Mouse (Mus musculus): ENCODE measurements at regions not wholly inside any gene's neighbourhood (a gene's known extent, or its start where the extent isn't known, plus 50 kb on each side); places are given as distances from the start of the nearest gene placed in this dataset.

DNA sequence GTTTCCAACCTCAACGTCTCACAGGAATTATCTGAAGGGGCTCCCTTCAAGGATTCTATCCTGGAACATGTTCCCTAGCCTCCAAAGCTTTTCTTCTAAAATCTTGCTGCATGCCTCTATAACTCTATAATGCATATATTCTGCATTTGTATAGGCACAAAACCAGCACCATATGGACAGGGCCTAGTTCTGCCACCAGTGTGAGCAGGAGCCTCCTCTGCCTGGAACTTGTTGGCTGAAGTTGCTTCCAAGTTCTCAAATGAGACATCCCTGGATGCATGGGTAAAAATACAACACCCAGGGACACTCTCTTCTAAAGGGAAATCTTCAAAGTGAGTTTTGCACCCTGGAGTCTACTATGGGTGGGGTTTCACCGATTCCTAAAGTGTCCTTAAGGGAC is 62.3 kb upstream of the Tenm4 start:
- H3K9ac ChIP-seq (ENCODE audit: control insufficient read depth, low read depth, low read length, poor library complexity, severe bottlenecking), result no peak overlapping the region
- no peaks in the 10 kb centered on the region for H3K36me3 ChIP-seq (ENCODE audit: control insufficient read depth in 1 of 2, insufficient read depth in 2 of 2, low read length in 2 of 2)
- TF ChIP-seq NRF1 (IDR thresholded peaks at IDR 0.05; ENCODE audit: insufficient read depth, low read depth, low read length, poor library complexity, severe bottlenecking), result no peak
- H3K79me2 ChIP-seq (ENCODE audit: control insufficient read depth, insufficient read depth, low read length, poor library complexity), result no peaks in the 10 kb centered on the region
- H3K4me1 ChIP-seq (ENCODE audit: control insufficient read depth in 1 of 2, insufficient read depth in 2 of 2, low read length in 2 of 2), result no peaks in the 10 kb centered on the region
- no peak overlapping the region for H3K27ac ChIP-seq (ENCODE audit: control insufficient read depth, low read depth, low read length)
- no peaks in the 10 kb centered on the region for H3K9me3 ChIP-seq (replicated peaks; ENCODE audit: insufficient read depth, low read length)
- no peak for DNase-seq (ENCODE audit: low read depth, low spot score)
- no peaks in the 10 kb centered on the region for H3K27me3 ChIP-seq (ENCODE audit: control insufficient read depth in 1 of 2, insufficient read depth in 2 of 2, low read length in 2 of 2)
- no peak overlapping the region for H3K4me3 ChIP-seq (ENCODE audit: control insufficient read depth in 1 of 2, insufficient read depth in 1 of 2, low read depth in 2 of 2, low read length in 2 of 2)

DNA sequence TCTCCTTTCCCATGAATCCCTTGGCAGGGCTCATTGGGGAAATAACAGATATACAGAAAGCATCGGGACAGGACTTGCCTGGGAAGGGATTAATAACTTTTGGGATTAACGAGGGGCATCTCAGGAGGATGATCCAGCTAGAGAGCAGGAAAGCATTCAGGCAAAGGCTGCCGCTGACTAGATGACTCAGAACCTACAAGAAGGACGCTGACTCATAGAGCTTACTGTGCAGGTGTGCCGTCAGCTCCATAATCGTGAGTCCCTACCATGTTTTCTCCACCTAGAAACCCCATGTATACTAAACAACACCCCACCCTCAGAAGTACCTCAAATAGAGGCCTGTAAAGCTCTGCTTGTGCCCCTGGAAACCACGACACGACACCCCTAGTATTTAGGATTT is 50.9 kb upstream of the Tenm4 start:
- Histone ChIP-seq H3K36me3 (ENCODE audit: control insufficient read depth in 1 of 2, insufficient read depth in 2 of 2, low read length in 2 of 2) (no peaks in the 10 kb centered on the region), H3K27ac (ENCODE audit: control insufficient read depth, low read depth, low read length) (no peak overlapping the region), H3K9me3 (replicated peaks; ENCODE audit: insufficient read depth, low read length) (no peaks in the 10 kb centered on the region), H3K27me3 (ENCODE audit: control insufficient read depth in 1 of 2, insufficient read depth in 2 of 2, low read length in 2 of 2) (no peaks in the 10 kb centered on the region), H3K4me1 (ENCODE audit: control insufficient read depth in 1 of 2, insufficient read depth in 2 of 2, low read length in 2 of 2) (no peaks in the 10 kb centered on the region), H3K9ac (ENCODE audit: control insufficient read depth, low read depth, low read length, poor library complexity, severe bottlenecking) (no peak overlapping the region), H3K4me3 (ENCODE audit: control insufficient read depth in 1 of 2, insufficient read depth in 1 of 2, low read depth in 2 of 2, low read length in 2 of 2) (no peak overlapping the region), H3K79me2 (ENCODE audit: control insufficient read depth, insufficient read depth, low read length, poor library complexity) (no peaks in the 10 kb centered on the region)
- no peak for DNase-seq (ENCODE audit: low read depth, low spot score)
- TF ChIP-seq ETS1 (IDR thresholded peaks at IDR 0.05; ENCODE audit: low read depth, low read length) (no peak), MAFK (IDR thresholded peaks at IDR 0.05; ENCODE audit: borderline replicate concordance, low read depth, low read length) (no peak), E2F4 (IDR thresholded peaks at IDR 0.05; ENCODE audit: borderline replicate concordance, low read depth, low read length) (no peak), ZMIZ1 (IDR thresholded peaks at IDR 0.05; ENCODE audit: low read depth, low read length) (no peak), POLR2AphosphoS2 (IDR thresholded peaks at IDR 0.05; ENCODE audit: low read length) (no peak), NELFE (IDR thresholded peaks at IDR 0.05; ENCODE audit: low read depth, low read length) (no peak), RCOR1 (IDR thresholded peaks at IDR 0.05; ENCODE audit: low read depth, low read length) (no peak), CTCF (IDR thresholded peaks at IDR 0.05 in 2 of 3, conservative IDR thresholded peaks at IDR 0.05 in 1 of 3; ENCODE audit: control insufficient read depth in 1 of 3, insufficient read depth in 1 of 3, low read depth in 2 of 3, low read length in 3 of 3, poor library complexity in 1 of 3, severe bottlenecking in 1 of 3) (no peak), MYB (IDR thresholded peaks at IDR 0.05; ENCODE audit: low read depth, low read length) (no peak), MXI1 (IDR thresholded peaks at IDR 0.05; ENCODE audit: low read depth, low read length) (no peak), MAX (IDR thresholded peaks at IDR 0.05; ENCODE audit: low read length) (no peak), UBTF (IDR thresholded peaks at IDR 0.05; ENCODE audit: borderline replicate concordance, insufficient read depth, low read depth, low read length) (no peak)
